Mouse (Mus musculus) stomach, postnatal 0 days (tissue): ENCODE measurements around the gene Tas2r129. TPM values are rescaled to one million over a fixed set of nuclear protein-coding genes. Genes with fewer than 3 reads are reported as not detected.
"Not testable (repeated sequence)": the region's sequence is repeated elsewhere in the genome, so short reads cannot be mapped to it uniquely, and the experiment has no call there.

Experiments
- ATAC-seq: fragments of 200-750 bp; cut with Nextera tagmentation; 2 replicates; pipeline ENCODE4 v1.8.0; 2017; ENCODE audit not compliant: low FRiP score, low TSS enrichment
- DNase-seq: peaks from one replicate; pipeline ENCODE4 v3.0.0-alpha.2; 2016; ENCODE audit warnings: low spot score
- H3K27ac ChIP-seq: fragments of 300-500 bp; sonication (generic); replicated peaks from 2 replicates; pipeline ENCODE4 v1.5.1; 2014; ENCODE audit warnings: mild to moderate bottlenecking, control low read depth
- H3K27me3 ChIP-seq: fragments of 300-500 bp; sonication (generic); 2 replicates; pipeline ENCODE4 v1.6.1; 2014; ENCODE audit warnings: low read length; ENCODE audit not compliant: control insufficient read depth, insufficient read depth
- H3K36me3 ChIP-seq: fragments of 300-500 bp; sonication (generic); 2 replicates; pipeline ENCODE4 v1.6.1; 2014; ENCODE audit warnings: low read length, mixed read lengths; ENCODE audit not compliant: control insufficient read depth, insufficient read depth
- H3K4me1 ChIP-seq: fragments of 300-500 bp; sonication (generic); replicated peaks from 2 replicates; pipeline ENCODE4 v1.6.1; 2014; ENCODE audit warnings: antibody characterized with exemption; ENCODE audit not compliant: control insufficient read depth, insufficient read depth
- H3K4me2 ChIP-seq: fragments of 300-500 bp; sonication (generic); replicated peaks from 2 replicates; pipeline ENCODE4 v1.6.1; 2014; ENCODE audit warnings: low read depth, mild to moderate bottlenecking, control low read depth, moderate library complexity
- H3K4me3 ChIP-seq: fragments of 300-500 bp; sonication (generic); 2 replicates; pipeline ENCODE4 v1.5.1; 2014; ENCODE audit warnings: low read depth, low read length, control low read depth
- H3K9ac ChIP-seq: fragments of 300-500 bp; sonication (generic); 2 replicates; pipeline ENCODE4 v1.6.1; 2014; ENCODE audit warnings: mild to moderate bottlenecking, low read length, control low read depth, mixed read lengths
- H3K9me3 ChIP-seq: fragments of 300-500 bp; sonication (generic); 2 replicates; pipeline ENCODE4 v1.6.1; 2016; ENCODE audit warnings: low read length; ENCODE audit not compliant: control insufficient read depth
- CTCF ChIP-seq: IDR thresholded peaks from 2 replicates; pipeline ENCODE4 v1.5.1; 2016; ENCODE audit warnings: antibody characterized with exemption, low read depth, mild to moderate bottlenecking, moderate library complexity
- EP300 ChIP-seq: optimal IDR thresholded peaks from 2 replicates; pipeline ENCODE3; 2016; ENCODE audit warnings: antibody characterized with exemption
- WGBS: fragments of 180-500 bp; shearing (Covaris S2); extraction: QIAGEN DNeasy Blood & Tissue Kit; methylation state at CpG from one replicate; pipeline ENCODE4 v1.1.7; 2014; 5-methylcytosine and 5-hydroxymethylcytosine counted together
- polyA plus RNA-seq: library from polyadenylated mRNA; unstranded; fragments of >200 nt; fragmentation: Nextera tagmentation; extraction: Ambion mirVana; gene quantifications from 2 replicates; pipeline ENCODE4 v1.2.1, GENCODE M21; 2015

The Tas2r129 gene
- not detected in 2 replicates for polyA plus RNA-seq

DNA sequence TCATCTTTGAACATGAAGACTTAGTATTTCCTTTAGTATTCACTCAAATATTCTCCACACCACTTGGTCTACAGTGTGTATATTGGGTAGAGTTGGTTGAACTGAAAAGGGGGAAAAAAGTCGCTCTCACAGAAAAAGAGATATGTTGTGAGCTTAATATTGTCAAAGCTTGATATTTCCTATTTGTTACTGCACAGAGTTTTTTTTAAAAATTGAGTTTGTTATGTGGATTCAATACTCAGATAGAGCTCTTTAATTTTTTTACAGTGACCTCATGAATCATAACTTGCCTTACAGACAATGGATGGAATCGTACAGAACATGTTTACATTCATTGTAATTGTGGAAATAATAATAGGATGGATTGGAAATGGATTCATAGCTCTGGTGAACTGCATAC is at the start of gene Tas2r129:
TSS of gene Tas2r129 (plus strand) at position 301 of the 400 bp plus-strand sequence.
- 77% methylated on average over 2 of the region's 2 CpGs for WGBS

DNA sequence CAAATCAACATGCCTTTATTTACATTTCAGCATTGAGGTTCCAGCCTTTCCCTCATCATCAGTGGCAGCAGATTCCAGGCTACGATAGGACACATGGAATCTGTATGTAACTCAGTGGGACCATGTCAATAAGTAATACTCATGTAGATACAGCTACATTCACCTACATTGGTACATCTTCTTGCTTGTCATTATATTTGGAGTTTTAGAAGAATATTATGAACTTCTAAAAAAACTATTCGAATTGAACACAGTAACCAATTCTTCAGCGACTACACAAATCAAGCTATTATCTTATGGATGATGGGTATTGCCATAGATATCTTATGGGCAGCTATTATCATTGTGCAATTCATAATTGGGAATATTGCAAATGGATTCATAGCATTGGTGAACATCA is 41.6 kb upstream of the Tas2r129 start, which contains the start of gene Tas2r125:
TSS of gene Tas2r125 (plus strand) at position 301 of the 400 bp plus-strand sequence.
- Histone ChIP-seq H3K9me3 (no peaks in the 10 kb centered on the region), H3K9ac (no peak within 1 kb of the TSS), H3K4me3 (no peak within 1 kb of the TSS), H3K27ac (no peak within 1 kb of the TSS), H3K4me2 (no peak within 1 kb of the TSS), H3K36me3 (no peaks in the 10 kb centered on the region), H3K27me3 (no peaks in the 10 kb centered on the region), H3K4me1 (no peaks in the 10 kb centered on the region)
- ATAC-seq, result no peak
- no peak for DNase-seq
- WGBS, result 81% methylated on average over 3 of the region's 3 CpGs
- no peak for TF ChIP-seq CTCF
- no peak for TF ChIP-seq EP300

More for the DNA sequence above, at the start of gene Tas2r129:
- no peak within 1 kb of the TSS for H3K4me2 ChIP-seq
- ATAC-seq (no peak), DNase-seq (no peak)
- TF ChIP-seq CTCF, result no peak
- TF ChIP-seq EP300, result no peak
- no peaks in the 10 kb centered on the region for H3K36me3 ChIP-seq
- H3K27ac ChIP-seq, result no peak within 1 kb of the TSS
- H3K9me3 ChIP-seq, result no peaks in the 10 kb centered on the region
- no peaks in the 10 kb centered on the region for H3K27me3 ChIP-seq
- no peak within 1 kb of the TSS for H3K4me3 ChIP-seq
- no peak within 1 kb of the TSS for H3K9ac ChIP-seq
- no peaks in the 10 kb centered on the region for H3K4me1 ChIP-seq

DNA sequence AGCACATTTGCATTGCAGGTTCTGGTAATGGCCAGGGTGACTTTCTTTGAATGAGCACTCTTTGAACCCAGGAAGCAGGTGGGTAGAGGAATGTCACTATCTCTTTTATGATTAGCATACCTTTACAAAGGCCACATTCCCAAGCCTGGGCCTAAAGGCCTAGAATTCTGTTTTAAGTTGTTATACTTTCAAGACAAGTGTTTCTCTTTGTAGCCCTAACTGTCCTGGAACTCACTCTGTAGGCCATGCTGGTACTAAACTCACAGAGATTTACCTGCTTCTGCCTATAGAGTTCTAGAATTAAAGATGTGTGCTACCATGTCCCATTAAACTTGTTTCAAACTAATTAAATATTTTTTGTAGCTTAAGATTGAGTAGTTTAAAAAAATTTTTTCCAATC is 9.5 kb upstream of the Tas2r129 start:
- not testable (repeated sequence) for H3K9me3 ChIP-seq, ATAC-seq, H3K27me3 ChIP-seq

DNA sequence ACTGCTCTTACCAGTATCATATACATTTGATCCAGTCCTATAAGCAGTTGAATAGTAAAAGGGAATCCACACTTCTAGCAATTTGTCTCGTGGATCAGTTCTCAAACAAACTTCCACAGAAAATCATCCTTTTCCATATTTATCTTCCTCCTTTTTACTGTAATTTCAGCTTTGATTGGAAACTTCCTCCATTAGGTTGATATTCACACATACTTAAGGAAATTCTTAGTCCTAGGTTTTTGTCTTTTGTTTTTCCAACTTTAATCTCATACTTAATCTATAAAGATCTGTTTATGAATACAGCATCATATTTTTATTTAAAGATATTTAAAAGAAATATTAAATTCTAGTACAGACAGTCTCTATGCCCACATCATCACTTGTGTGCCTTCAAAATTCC is 6.9 kb downstream of the Tas2r129 start, which contains the start of gene Tas2r131:
TSS of gene Tas2r131 (minus strand) at position 101 of the 400 bp plus-strand sequence.
- H3K4me1 ChIP-seq, result no peaks in the 10 kb centered on the region
- no peaks in the 10 kb centered on the region for H3K36me3 ChIP-seq
- TF ChIP-seq CTCF, result no peak
- TF ChIP-seq EP300, result no peak
- no peak within 1 kb of the TSS for H3K4me2 ChIP-seq
- H3K27me3 ChIP-seq, result no peaks in the 10 kb centered on the region
- H3K27ac ChIP-seq, result no peak within 1 kb of the TSS
- no peak within 1 kb of the TSS for H3K4me3 ChIP-seq
- ATAC-seq, result no peak
- WGBS, result 65% methylated on average over 1 of the region's 1 CpGs
- DNase-seq, result no peak
- H3K9me3 ChIP-seq, result no peaks in the 10 kb centered on the region
- H3K9ac ChIP-seq, result no peak within 1 kb of the TSS

More for the DNA sequence above, 9.5 kb upstream of the Tas2r129 start:
- H3K36me3 ChIP-seq, DNase-seq, H3K4me3 ChIP-seq, H3K4me2 ChIP-seq, H3K27ac ChIP-seq, H3K9ac ChIP-seq, H3K4me1 ChIP-seq: not testable (repeated sequence)

DNA sequence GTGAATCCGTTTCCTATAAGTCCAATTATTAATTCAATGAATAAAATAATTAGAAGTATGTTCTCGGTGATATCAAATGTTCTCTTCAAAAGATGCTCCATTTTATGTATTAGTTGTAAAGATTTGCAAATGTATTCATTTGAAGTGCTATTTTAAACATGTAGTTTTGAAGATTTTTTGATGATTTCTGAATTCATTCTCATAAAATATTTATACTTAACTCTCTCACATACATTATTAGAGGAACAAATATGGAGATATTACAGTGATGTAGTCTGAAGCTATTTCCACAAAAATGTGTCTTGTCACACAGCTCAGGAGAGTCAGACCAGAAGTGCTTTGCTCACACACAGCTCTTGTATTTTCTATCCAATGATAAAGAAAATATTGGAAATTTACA is 30.0 kb downstream of the Tas2r129 start, which contains the start of gene Tas2r109:
TSS of gene Tas2r109 (minus strand) at position 101 of the 400 bp plus-strand sequence.
- Histone ChIP-seq H3K9me3 (no peaks in the 10 kb centered on the region), H3K4me3 (no peak within 1 kb of the TSS), H3K4me2 (no peak within 1 kb of the TSS), H3K27ac (no peak within 1 kb of the TSS), H3K9ac (no peak within 1 kb of the TSS), H3K4me1 (no peaks in the 10 kb centered on the region), H3K27me3 (no peaks in the 10 kb centered on the region), H3K36me3 (no peaks in the 10 kb centered on the region)
- ATAC-seq (no peak), DNase-seq (no peak)
- WGBS, result 71% methylated on average over 2 of the region's 2 CpGs
- TF ChIP-seq EP300 (no peak), CTCF (no peak)

Other genes with a start within 250 kb of the Tas2r129 start
- not detected in 2 replicates for gene Tas2r122, start 239.2 kb upstream of the Tas2r129 start, polyA plus RNA-seq
- gene Tas2r115, start 213.1 kb upstream of the Tas2r129 start, polyA plus RNA-seq, result not detected in 2 replicates
- not detected in 2 replicates for gene Tas2r124, start 196.4 kb upstream of the Tas2r129 start, polyA plus RNA-seq
- not detected in 2 replicates for gene Tas2r102, start 189.0 kb upstream of the Tas2r129 start, polyA plus RNA-seq
- not detected in 2 replicates for gene Tas2r136, start 172.9 kb upstream of the Tas2r129 start, polyA plus RNA-seq
- not detected in 2 replicates for gene Tas2r117, start 148.3 kb upstream of the Tas2r129 start, polyA plus RNA-seq
- not detected in 2 replicates for gene Tas2r123, start 104.0 kb upstream of the Tas2r129 start, polyA plus RNA-seq
- not detected in 2 replicates for gene Tas2r116, start 95.7 kb upstream of the Tas2r129 start, polyA plus RNA-seq
- gene Tas2r110, start 83.1 kb upstream of the Tas2r129 start, polyA plus RNA-seq, result not detected in 2 replicates
- gene Tas2r113, start 58.1 kb upstream of the Tas2r129 start, polyA plus RNA-seq, result not detected in 2 replicates
- gene Tas2r125, start 41.5 kb upstream of the Tas2r129 start, polyA plus RNA-seq, result not detected in 2 replicates
- gene Tas2r131, start 6.8 kb downstream of the Tas2r129 start, polyA plus RNA-seq, result not detected in 2 replicates
- gene Tas2r109, start 29.9 kb downstream of the Tas2r129 start, polyA plus RNA-seq, result not detected in 2 replicates
- gene Tas2r103, start 86.0 kb downstream of the Tas2r129 start, polyA plus RNA-seq, result not detected in 2 replicates
- not detected in 2 replicates for gene Tas2r140, start 104.7 kb downstream of the Tas2r129 start, polyA plus RNA-seq
- gene Smim10l1, start 153.8 kb downstream of the Tas2r129 start, polyA plus RNA-seq, result 76.6 and 79.0 TPM in 2 replicates